Mouse (Mus musculus): ENCODE measurements around the gene Wdfy2.

- no peak for TF ChIP-seq POLR2A (IDR thresholded peaks at IDR 0.05; ENCODE audit: low read depth, low read length)
- TF ChIP-seq CTCF (IDR thresholded peaks at IDR 0.05; ENCODE audit: extremely low read depth, insufficient read length, insufficient replicate concordance, low read depth, low read length), result no peak
Measured at GRCm38 (mm10) chr14:62991271-62991670, 153.8 kb downstream of the Wdfy2 start.

Data from small intestine, adult 2 months (tissue).